Comparison of ENCODE assay signal across 8 mouse cellular contexts in genomic region chr6:23838401-23839008, GRCm38 (mm10). TPM values are rescaled to one million over a fixed set of nuclear protein-coding genes. Genes with fewer than 3 reads are reported as not detected.
DNase-seq lines count a peak whose midpoint lies in the region; ATAC-seq and TF ChIP-seq lines count a peak whose summit lies in the region.

No protein-coding gene starts in this region.

- H3K4me2 ChIP-seq in midbrain, embryonic 16.5 days (ENCODE audit: low read length): peak overlapping the region; percentile 96

- H3K27ac ChIP-seq in limb, embryonic 10.5 days: peak overlapping the region; percentile 76
- peak overlapping the region; percentile 47; the same call in 1 of the 2 replicates for H3K27ac ChIP-seq in midbrain, embryonic 16.5 days (ENCODE audit: low read length)

- 2% methylated on average over 27 of the region's 35 CpGs for WGBS in limb, embryonic 10.5 days
- under 1% methylated on average over 28 of the region's 35 CpGs for WGBS in midbrain, embryonic 16.5 days

- peak overlapping the region; percentile 74 for H3K9ac ChIP-seq in midbrain, embryonic 16.5 days (ENCODE audit: low read depth, low read length)

- TF ChIP-seq CTCF in E14TG2a.4 (conservative IDR thresholded peaks at IDR 0.05; ENCODE audit: low read length): no peak

- peaks cover 13% of the 10 kb centered on the region for H3K9me3 ChIP-seq in E14TG2a.4 (ENCODE audit: low read length)
- no peaks in the 10 kb centered on the region for H3K9me3 ChIP-seq in limb, embryonic 10.5 days (replicated peaks)
- no peaks in the 10 kb centered on the region for H3K9me3 ChIP-seq in midbrain, embryonic 16.5 days (replicated peaks; ENCODE audit: control insufficient read depth, low read length, poor library complexity, severe bottlenecking)

- peak overlapping the region; percentile 82 for H3K4me3 ChIP-seq in E14TG2a.4 (replicated peaks; ENCODE audit: low read length)
- H3K4me3 ChIP-seq in limb, embryonic 10.5 days: peak overlapping the region; percentile 58
- H3K4me3 ChIP-seq in midbrain, embryonic 16.5 days (ENCODE audit: low read depth, low read length): peak overlapping the region; percentile 82

- DNase-seq in frontal cortex, postnatal 10 days (ENCODE audit: low spot score in 2 of 2): no peak
- DNase-seq in limb, embryonic 10.5 days (ENCODE audit: low spot score): peak; percentile 54
- DNase-seq in spleen, adult 18-20 months: no peak

- H3K4me1 ChIP-seq in E14TG2a.4 (replicated peaks; ENCODE audit: low read depth, low read length): peaks cover 18% of the 10 kb centered on the region
- H3K4me1 ChIP-seq in limb, embryonic 10.5 days: peaks cover 11% of the 10 kb centered on the region; the same call in 1 of the 2 replicates
- peaks cover 12% of the 10 kb centered on the region for H3K4me1 ChIP-seq in midbrain, embryonic 16.5 days (ENCODE audit: control insufficient read depth, insufficient read depth, low read length)

- peaks cover 54% of the 10 kb centered on the region for H3K27me3 ChIP-seq in E14TG2a.4 (ENCODE audit: insufficient read depth, low read length)
- H3K27me3 ChIP-seq in limb, embryonic 10.5 days (ENCODE audit: low read depth, poor library complexity, severe bottlenecking): peaks cover 53% of the 10 kb centered on the region
- H3K27me3 ChIP-seq in midbrain, embryonic 16.5 days (ENCODE audit: control insufficient read depth, insufficient read depth, low read depth, low read length): peaks cover 11% of the 10 kb centered on the region; the same call in 1 of the 2 replicates

- peak; percentile 15 for ATAC-seq in frontal cortex, adult (ENCODE audit: low TSS enrichment)
- peak; percentile 22; the same call in 1 of the 2 replicates for ATAC-seq in common myeloid progenitor, adult 5-6 weeks (replicated peaks; ENCODE audit: low read depth, poor library complexity, severe bottlenecking)
- ATAC-seq in hematopoietic stem cell, adult 5-6 weeks (replicated peaks in 1 of 2; ENCODE audit: insufficient read depth in 1 of 2, low FRiP score in 2 of 2, low TSS enrichment in 1 of 2, low read depth in 1 of 2, poor library complexity in 2 of 2, severe bottlenecking in 2 of 2): peak; percentile 19 to 35; a peak in 3 of 4 replicates
- peak; percentile 54 for ATAC-seq in midbrain, embryonic 16.5 days

- H3K36me3 ChIP-seq in E14TG2a.4 (ENCODE audit: insufficient read depth, low read length): no peaks in the 10 kb centered on the region
- no peaks in the 10 kb centered on the region for H3K36me3 ChIP-seq in limb, embryonic 10.5 days
- no peaks in the 10 kb centered on the region for H3K36me3 ChIP-seq in midbrain, embryonic 16.5 days (ENCODE audit: control insufficient read depth, insufficient read depth, low read length)

RNA-seq across cellular contexts. Expression of gene Cadps2, which starts 0.7 kb away (rescaled TPM):
- total RNA-seq in common myeloid progenitor, adult 5-6 weeks (2017): 2.4 and 3.1 TPM in 2 replicates
- total RNA-seq in hematopoietic stem cell, adult 5-6 weeks (2017): 17.5 and 21.3 TPM in 2 replicates
- 1.1 and 2.6 TPM in 2 replicates for polyA plus RNA-seq in limb, embryonic 10.5 days (2016; fragmentation: Nextera tagmentation; extraction: Ambion mirVana)
- polyA plus RNA-seq in midbrain, embryonic 16.5 days (2015; fragmentation: Nextera tagmentation; extraction: Ambion mirVana): 6.1 and 8.9 TPM in 2 replicates
